Comparison of ENCODE assay signal across 26 mouse cellular contexts in the genomic region with DNA sequence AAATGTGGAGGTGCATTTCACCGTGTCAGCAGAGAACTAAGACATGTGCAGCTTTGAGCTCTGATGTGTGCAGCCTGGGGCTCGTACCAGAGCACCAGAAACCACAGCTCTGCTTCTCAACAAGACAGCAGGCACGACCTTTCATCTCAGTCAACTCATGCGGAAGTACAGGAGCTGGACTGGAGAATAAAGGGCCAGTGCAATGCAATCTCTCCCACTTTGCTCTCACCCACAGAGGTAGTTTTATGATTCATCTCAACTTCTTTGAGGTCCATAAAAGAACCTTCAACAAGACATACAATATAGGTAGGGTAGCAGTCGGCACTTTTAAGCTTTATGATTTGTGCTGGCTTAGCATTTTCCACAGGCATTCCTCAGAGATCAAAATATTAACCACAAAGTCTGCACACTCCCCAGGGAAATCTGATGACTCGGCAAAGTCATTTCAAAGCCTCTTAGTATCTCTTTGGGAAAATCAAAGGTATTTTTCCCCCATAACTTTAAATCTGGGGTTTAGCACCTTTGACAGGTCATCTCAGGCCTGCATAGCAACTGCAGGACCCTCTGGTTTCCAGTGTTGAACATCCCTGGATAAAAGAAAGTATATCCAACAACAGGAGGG.
DNase-seq lines count a peak whose midpoint lies in the region; ATAC-seq and TF ChIP-seq lines count a peak whose summit lies in the region.
"Had no signal": no experiment of that assay in that cellular context is flagged by ENCODE, and none has a peak within 500 bp of the region (broad histone marks: within the 10 kb centered on the region; RNA-seq: fewer than 3 reads in every experiment).

No protein-coding gene starts in this region.

- TF ChIP-seq EP300 in CH12.LX (IDR thresholded peaks at IDR 0.05; ENCODE audit: low read length): no peak

- H3K9me3 ChIP-seq in embryonic facial prominence, embryonic 11.5 days (replicated peaks; ENCODE audit: control insufficient read depth, low read length): no peaks in the 10 kb centered on the region
- no peaks in the 10 kb centered on the region for H3K9me3 ChIP-seq in embryonic facial prominence, embryonic 10.5 days
- no peaks in the 10 kb centered on the region for H3K9me3 ChIP-seq in CH12.LX (replicated peaks; ENCODE audit: low read length)
- no peaks in the 10 kb centered on the region for H3K9me3 ChIP-seq in midbrain, embryonic 14.5 days (ENCODE audit: control insufficient read depth, low read length)
- H3K9me3 ChIP-seq: heart, embryonic 10.5 days; heart, embryonic 15.5 days; kidney, embryonic 15.5 days; limb, embryonic 12.5 days; lung, embryonic 15.5 days; neural tube, embryonic 13.5 days had no signal

- H3K27ac ChIP-seq in embryonic facial prominence, embryonic 11.5 days (replicated peaks; ENCODE audit: low read depth, low read length): no peak overlapping the region
- H3K27ac ChIP-seq in embryonic facial prominence, embryonic 10.5 days (replicated peaks): no peak overlapping the region
- H3K27ac ChIP-seq in CH12.LX (ENCODE audit: insufficient read depth, low read depth): no peak overlapping the region
- no peak overlapping the region for H3K27ac ChIP-seq in midbrain, embryonic 14.5 days (replicated peaks; ENCODE audit: low read depth, low read length)
- H3K27ac ChIP-seq: heart, embryonic 10.5 days; heart, embryonic 15.5 days; kidney, embryonic 15.5 days; limb, embryonic 12.5 days; lung, embryonic 15.5 days; neural tube, embryonic 13.5 days had no signal

- H3K4me2 ChIP-seq in embryonic facial prominence, embryonic 11.5 days (ENCODE audit: low read depth, low read length): no peak overlapping the region
- no peak overlapping the region for H3K4me2 ChIP-seq in CH12.LX (ENCODE audit: insufficient read depth, low read depth, poor library complexity, severe bottlenecking)
- H3K4me2 ChIP-seq in midbrain, embryonic 14.5 days (ENCODE audit: low read length): no peak overlapping the region
- H3K4me2 ChIP-seq: heart, embryonic 15.5 days; kidney, embryonic 15.5 days; limb, embryonic 12.5 days; liver, embryonic 11.5 days; lung, embryonic 15.5 days; neural tube, embryonic 13.5 days had no signal

- dilution Hi-C loops in CH12.LX (cut with MboI; ENCODE audit: extremely low pct_ligation_motif_present, extremely low pct_unique_long_range_greater_than_20kb, low sequenced_read_pairs): no loop called here

- no peaks in the 10 kb centered on the region for H3K79me2 ChIP-seq in CH12.LX (replicated peaks; ENCODE audit: control insufficient read depth, extremely low read depth, insufficient read depth, poor library complexity, severe bottlenecking)

- no peaks in the 10 kb centered on the region for H3K36me3 ChIP-seq in embryonic facial prominence, embryonic 11.5 days (replicated peaks; ENCODE audit: control insufficient read depth, insufficient read depth, low read depth, low read length)
- no peaks in the 10 kb centered on the region for H3K36me3 ChIP-seq in embryonic facial prominence, embryonic 10.5 days (replicated peaks)
- no peaks in the 10 kb centered on the region for H3K36me3 ChIP-seq in CH12.LX (replicated peaks in 1 of 2; ENCODE audit: control insufficient read depth in 1 of 2, insufficient read depth in 1 of 2, low read length in 1 of 2)
- H3K36me3 ChIP-seq in midbrain, embryonic 14.5 days (ENCODE audit: control insufficient read depth, insufficient read depth, low read length): no peaks in the 10 kb centered on the region
- H3K36me3 ChIP-seq: heart, embryonic 10.5 days; heart, embryonic 15.5 days; kidney, embryonic 15.5 days; limb, embryonic 12.5 days; lung, embryonic 15.5 days; neural tube, embryonic 13.5 days had no signal

- no peak for TF ChIP-seq RAD21 in CH12.LX (IDR thresholded peaks at IDR 0.05; ENCODE audit: low read depth, low read length)

- H3K27me3 ChIP-seq in embryonic facial prominence, embryonic 11.5 days (ENCODE audit: control insufficient read depth, insufficient read depth, low read length): no peaks in the 10 kb centered on the region
- no peaks in the 10 kb centered on the region for H3K27me3 ChIP-seq in embryonic facial prominence, embryonic 10.5 days (replicated peaks; ENCODE audit: low read depth, poor library complexity, severe bottlenecking)
- no peaks in the 10 kb centered on the region for H3K27me3 ChIP-seq in CH12.LX (replicated peaks)
- H3K27me3 ChIP-seq in midbrain, embryonic 14.5 days (ENCODE audit: control insufficient read depth, insufficient read depth, low read length): no peaks in the 10 kb centered on the region
- H3K27me3 ChIP-seq: heart, embryonic 15.5 days; kidney, embryonic 15.5 days; limb, embryonic 12.5 days; lung, embryonic 15.5 days; neural tube, embryonic 13.5 days had no signal

- peak; percentile 3 for DNase-seq in embryonic facial prominence, embryonic 11.5 days (ENCODE audit: low spot score)
- DNase-seq in embryonic facial prominence, embryonic 10.5 days (ENCODE audit: low spot score): no peak
- DNase-seq in CH12.LX (ENCODE audit: extremely low read depth): peak; percentile 25
- peak; percentile 58 for DNase-seq in brain, embryonic 14.5 days (ENCODE audit: low read depth)
- DNase-seq in midbrain, embryonic 14.5 days: peak; percentile 9
- DNase-seq in left cerebral cortex, postnatal 25 days (ENCODE audit: low spot score in 2 of 2): no peak
- DNase-seq in layer of hippocampus, postnatal 14 days (ENCODE audit: low spot score in 2 of 2): no peak
- DNase-seq in layer of hippocampus, postnatal 25 days (ENCODE audit: extremely low spot score in 1 of 2, low spot score in 1 of 2): no peak
- DNase-seq: adrenal gland, adult 2 months; adrenal gland, postnatal 36 days; cerebellum, adult 8-10 months; cerebellum, postnatal 25 days; gastrocnemius, postnatal 25 days; heart, adult 11 months; kidney, adult 18-20 months; kidney, postnatal 25 days; right cerebral cortex, postnatal 25 days; thymus, postnatal 14 days had no signal

- no peak for TF ChIP-seq POLR2A in CH12.LX (IDR thresholded peaks at IDR 0.05; ENCODE audit: low read depth, low read length)
- TF ChIP-seq POLR2A in brain, embryonic 14.5 days (IDR thresholded peaks at IDR 0.05; ENCODE audit: borderline replicate concordance, extremely low read depth, insufficient read depth, insufficient read length, poor library complexity, severe bottlenecking): no peak

- no peak overlapping the region for H3K9ac ChIP-seq in embryonic facial prominence, embryonic 11.5 days (replicated peaks; ENCODE audit: low read length)
- H3K9ac ChIP-seq in CH12.LX (ENCODE audit: insufficient read depth, low read depth): no peak overlapping the region
- H3K9ac ChIP-seq in midbrain, embryonic 14.5 days (replicated peaks; ENCODE audit: low read length): no peak overlapping the region
- H3K9ac ChIP-seq: heart, embryonic 15.5 days; kidney, embryonic 15.5 days; limb, embryonic 12.5 days; lung, embryonic 15.5 days; neural tube, embryonic 13.5 days had no signal

- ATAC-seq in embryonic facial prominence, embryonic 11.5 days (replicated peaks; ENCODE audit: insufficient number of reproducible peaks, low FRiP score, low TSS enrichment, low read depth): no peak
- ATAC-seq in midbrain, embryonic 14.5 days (ENCODE audit: low FRiP score, low TSS enrichment): no peak
- ATAC-seq: hindbrain, embryonic 16.5 days had no signal

- no peaks in the 10 kb centered on the region for H3K4me1 ChIP-seq in embryonic facial prominence, embryonic 11.5 days (ENCODE audit: control insufficient read depth, insufficient read depth, low read length)
- no peaks in the 10 kb centered on the region for H3K4me1 ChIP-seq in embryonic facial prominence, embryonic 10.5 days
- peaks cover 0 to 11% of the 10 kb centered on the region in 2 experiments; a peak in 2 of 4 replicates for H3K4me1 ChIP-seq in CH12.LX (ENCODE audit: control insufficient read depth in 1 of 2, insufficient read depth in 2 of 2)
- no peaks in the 10 kb centered on the region for H3K4me1 ChIP-seq in midbrain, embryonic 14.5 days (ENCODE audit: control insufficient read depth, insufficient read depth, low read length)
- H3K4me1 ChIP-seq: heart, embryonic 10.5 days; heart, embryonic 15.5 days; kidney, embryonic 15.5 days; limb, embryonic 12.5 days; lung, embryonic 15.5 days; neural tube, embryonic 13.5 days had no signal

- in situ Hi-C loops in CH12.LX (cut with MboI; ENCODE audit: low pct_ligation_motif_present, low pct_unique_long_range_greater_than_20kb, low sequenced_read_pairs): no loop called here

- H3K4me3 ChIP-seq in embryonic facial prominence, embryonic 11.5 days (ENCODE audit: low read depth, low read length): no peak overlapping the region
- H3K4me3 ChIP-seq in embryonic facial prominence, embryonic 10.5 days: no peak overlapping the region
- H3K4me3 ChIP-seq in CH12.LX (replicated peaks in 1 of 3; ENCODE audit: low read depth in 2 of 3, low read length in 2 of 3, poor library complexity in 1 of 3): no peak overlapping the region
- no peak overlapping the region for H3K4me3 ChIP-seq in midbrain, embryonic 14.5 days (replicated peaks; ENCODE audit: low read depth, low read length)
- H3K4me3 ChIP-seq: heart, embryonic 10.5 days; heart, embryonic 15.5 days; kidney, embryonic 15.5 days; limb, embryonic 12.5 days; lung, embryonic 15.5 days; neural tube, embryonic 13.5 days had no signal

- intact Hi-C loops in left cerebral cortex, postnatal 25 days (cut with DNase I): no loop called here

- TF ChIP-seq CTCF in CH12.LX (conservative IDR thresholded peaks at IDR 0.05 in 1 of 2, IDR thresholded peaks at IDR 0.05 in 1 of 2; ENCODE audit: low read depth in 2 of 2, low read length in 2 of 2): no peak
- TF ChIP-seq CTCF in brain, embryonic 14.5 days (IDR thresholded peaks at IDR 0.05; ENCODE audit: borderline replicate concordance, extremely low read depth, insufficient read depth, insufficient read length): no peak

- 46% methylated on average over 6 of the region's 6 CpGs for WGBS in embryonic facial prominence, embryonic 11.5 days
- WGBS in embryonic facial prominence, embryonic 10.5 days: 50% methylated on average over 6 of the region's 6 CpGs
- WGBS in midbrain, embryonic 14.5 days: 62% methylated on average over 6 of the region's 6 CpGs

TF ChIP-seq in CH12.LX, 34 proteins besides CTCF, POLR2A, EP300 and RAD21:
- peak; percentile 92 for TF ChIP-seq MAFK (IDR thresholded peaks at IDR 0.05; ENCODE audit: insufficient replicate concordance, low read length)
- TF ChIP-seq IRF4 (IDR thresholded peaks at IDR 0.05; ENCODE audit: low read depth, low read length): no peak

Comparison
In these comparisons a context has a peak if more than half of its experiments do, and no peak if none do; other contexts are left out.
1. DNase-seq: peak in embryonic facial prominence, embryonic 11.5 days (single experiment), CH12.LX (single experiment), brain, embryonic 14.5 days (single experiment) and midbrain, embryonic 14.5 days (single experiment); none in embryonic facial prominence, embryonic 10.5 days (single experiment), left cerebral cortex, postnatal 25 days (0 of 2), layer of hippocampus, postnatal 14 days (0 of 2) and layer of hippocampus, postnatal 25 days (0 of 2).